Mouse (Mus musculus): ENCODE data around the gene Rad52.

The Rad52 gene

GRCm38 (mm10) chr6:119902204-119903080, at the start of gene Rad52:
Rad52 (plus strand) TSS chr6:119902698.
- peak; percentile 93 for DNase-seq (ENCODE audit: low spot score)

- peak; percentile 73 for DNase-seq (ENCODE audit: low spot score)
Observed at GRCm38 (mm10) chr6:119854156-119854555, 48.3 kb upstream of the Rad52 start.

- DNase-seq (ENCODE audit: low spot score), result no peak
Observed at GRCm38 (mm10) chr6:119855471-119855870, 47.0 kb upstream of the Rad52 start.

GRCm38 (mm10) chr6:119860236-119860635, 42.3 kb upstream of the Rad52 start:
- no peak for DNase-seq (ENCODE audit: low spot score)

GRCm38 (mm10) chr6:119861519-119861918, 41.0 kb upstream of the Rad52 start:
- peak; percentile 36 for DNase-seq (ENCODE audit: low spot score)

DNA sequence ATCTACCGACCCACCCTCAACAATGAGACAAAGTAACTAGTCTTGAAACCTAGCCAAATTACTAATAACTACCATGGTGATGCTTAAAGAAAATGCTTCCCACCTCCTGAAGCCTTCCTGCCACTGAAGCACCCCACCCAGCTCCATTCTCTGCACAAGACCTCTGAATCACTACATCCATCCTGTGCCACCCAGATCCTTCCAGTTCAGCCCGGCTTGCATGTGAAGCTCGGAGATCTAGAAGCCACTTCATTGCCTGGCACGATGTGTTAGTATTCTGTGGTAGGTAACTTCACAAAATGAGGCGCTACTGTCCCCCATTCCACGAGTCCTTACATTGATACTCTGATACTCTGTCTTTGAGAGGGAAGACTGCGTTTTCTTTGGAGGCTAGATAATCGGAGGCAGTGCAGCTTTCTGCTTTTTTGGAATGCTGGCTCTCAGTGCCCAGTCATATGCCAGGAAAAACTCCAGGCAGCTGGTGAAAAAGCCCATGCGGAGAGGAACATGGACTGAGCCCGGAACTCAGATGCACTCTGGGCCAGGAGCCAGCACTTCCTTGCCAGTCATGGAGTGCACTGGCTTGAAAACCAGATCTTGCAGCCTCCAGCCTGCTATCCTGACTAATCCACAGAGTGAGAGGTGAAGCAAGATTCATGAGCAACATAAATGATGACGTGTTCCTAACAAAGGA, 38.0 kb upstream of the Rad52 start:
- DNase-seq (ENCODE audit: low spot score), result no peak

DNA sequence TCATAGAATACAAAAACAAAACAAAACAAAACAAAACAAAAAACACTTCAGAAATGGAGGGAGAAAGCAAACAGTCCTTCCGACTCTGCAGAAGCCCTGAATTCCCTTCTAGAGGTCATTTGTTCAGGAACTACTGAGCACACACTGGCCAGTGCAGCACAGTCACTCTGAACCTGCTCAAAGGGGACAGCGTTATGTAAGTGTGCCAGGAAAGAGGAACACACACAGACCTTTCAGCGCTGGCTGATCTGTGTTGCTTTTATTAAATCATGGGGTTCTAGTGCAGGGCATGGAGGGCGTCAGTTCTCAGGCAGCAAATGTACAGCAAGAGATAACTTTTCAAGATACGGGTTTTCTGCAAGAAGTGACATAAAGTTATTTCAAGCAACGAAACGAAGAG, 19.3 kb upstream of the Rad52 start:
- no peak for DNase-seq (ENCODE audit: low spot score)

- DNase-seq (ENCODE audit: low spot score), result no peak
Observed at GRCm38 (mm10) chr6:119892711-119893110, 9.8 kb upstream of the Rad52 start.

DNA sequence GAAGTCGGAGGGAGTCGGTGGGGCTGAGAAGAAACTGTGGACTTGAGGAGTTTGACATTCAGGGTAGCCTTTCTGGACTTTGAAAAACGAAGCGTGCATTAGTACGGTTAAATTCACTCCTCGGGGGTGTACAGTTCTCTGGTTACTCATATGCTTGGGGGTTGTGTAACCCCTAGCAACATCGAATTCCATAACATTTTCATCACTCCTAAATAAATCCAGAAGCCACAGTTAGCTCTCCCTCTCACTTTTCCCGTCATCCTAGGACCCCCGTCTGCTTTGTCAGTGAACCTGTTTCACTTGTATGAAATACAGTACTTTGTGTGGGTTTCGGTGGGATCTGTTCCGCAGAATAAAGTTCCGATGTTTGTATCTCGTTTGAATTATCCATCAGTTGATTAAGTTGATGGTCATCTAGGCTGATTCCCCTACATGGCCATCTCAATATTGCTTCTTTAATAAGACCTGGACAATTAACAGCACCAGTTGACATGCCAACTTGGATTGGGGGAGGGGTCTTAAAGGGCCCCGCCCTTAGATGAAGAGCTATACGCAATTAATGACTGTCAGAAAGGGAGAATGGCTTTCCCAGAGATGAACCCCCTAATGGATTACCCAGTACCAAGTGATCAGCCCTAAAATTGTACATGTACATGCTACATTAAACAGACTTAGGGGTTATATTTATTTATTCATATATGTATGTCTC, 737 bp downstream of the Rad52 start:
- DNase-seq (ENCODE audit: low spot score), result no peak

DNA sequence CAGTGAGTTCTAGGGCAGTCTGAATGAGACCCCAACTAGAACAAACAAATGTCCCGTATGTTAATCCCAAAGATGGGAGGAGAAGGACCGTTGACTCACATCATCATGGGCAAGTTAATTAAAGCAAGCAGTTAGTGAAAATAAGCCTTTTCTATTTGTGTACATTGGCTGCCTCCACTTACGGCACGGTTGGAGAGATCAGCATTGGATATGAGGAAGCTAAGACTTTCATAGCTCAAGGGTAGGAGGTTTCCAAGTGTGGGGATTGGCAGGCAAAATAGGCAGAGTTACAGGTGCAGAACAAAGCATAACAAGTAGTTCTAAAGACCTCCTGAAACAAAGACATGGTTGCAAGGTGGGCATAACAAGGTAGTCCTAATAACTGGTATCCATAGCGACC, 3.0 kb downstream of the Rad52 start:
- no peak for DNase-seq (ENCODE audit: low spot score)

- DNase-seq (ENCODE audit: low spot score), result no peak
Observed at GRCm38 (mm10) chr6:119912046-119912445, 9.5 kb downstream of the Rad52 start.

GRCm38 (mm10) chr6:119915710-119916109, 13.2 kb downstream of the Rad52 start:
- no peak for DNase-seq (ENCODE audit: low spot score)

DNA sequence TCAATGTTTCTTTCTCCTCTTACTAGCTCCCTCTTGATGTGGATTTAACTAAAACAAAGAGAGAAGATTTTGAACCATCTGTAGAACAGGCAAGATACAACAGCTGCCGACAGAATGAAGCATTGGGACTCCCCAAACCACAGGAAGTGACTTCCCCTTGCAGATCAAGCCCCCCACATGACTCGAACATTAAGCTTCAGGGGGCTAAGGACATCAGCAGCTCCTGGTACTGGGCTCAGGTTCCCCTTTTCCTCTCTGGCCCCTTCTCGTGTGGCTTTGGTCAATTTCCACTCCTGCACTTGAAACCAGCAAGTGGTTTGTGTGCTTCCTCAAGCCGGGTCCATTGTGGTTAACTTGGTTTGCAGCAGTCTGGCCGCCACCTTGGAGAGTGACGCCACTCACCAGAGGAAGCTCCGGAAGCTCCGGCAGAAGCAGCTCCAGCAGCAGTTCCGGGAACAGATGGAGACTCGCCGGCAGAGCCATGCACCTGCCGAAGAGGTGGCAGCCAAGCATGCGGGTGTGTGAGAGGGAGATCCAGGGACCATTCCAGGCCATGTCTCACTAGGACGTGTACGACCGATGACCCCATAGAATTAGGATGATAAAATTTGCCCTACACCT, 16.2 kb downstream of the Rad52 start:
- DNase-seq (ENCODE audit: low spot score), result no peak

DNA sequence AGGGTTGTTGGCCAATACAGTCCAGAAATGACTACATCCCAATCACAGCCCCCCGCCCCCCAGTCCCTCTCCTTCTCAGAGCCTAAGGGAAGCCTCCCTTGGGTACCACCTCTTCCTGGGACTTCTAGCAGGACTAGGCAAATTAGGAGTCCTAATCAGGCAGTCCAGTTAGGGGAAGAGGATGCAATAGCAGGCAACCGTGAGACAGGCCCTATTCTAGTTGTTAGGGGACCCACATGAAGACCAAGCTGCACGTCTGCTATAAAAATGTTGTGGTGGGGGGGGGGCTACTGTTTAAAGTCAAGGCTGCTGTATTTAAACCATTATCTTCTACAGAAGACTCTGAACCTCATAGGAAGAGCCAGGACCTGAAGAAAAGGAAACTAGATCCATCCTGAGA, 19.6 kb downstream of the Rad52 start:
- no peak for DNase-seq (ENCODE audit: low spot score)

- no peak for DNase-seq (ENCODE audit: low spot score)
Observed at GRCm38 (mm10) chr6:119922544-119922943, 20.0 kb downstream of the Rad52 start.

DNA sequence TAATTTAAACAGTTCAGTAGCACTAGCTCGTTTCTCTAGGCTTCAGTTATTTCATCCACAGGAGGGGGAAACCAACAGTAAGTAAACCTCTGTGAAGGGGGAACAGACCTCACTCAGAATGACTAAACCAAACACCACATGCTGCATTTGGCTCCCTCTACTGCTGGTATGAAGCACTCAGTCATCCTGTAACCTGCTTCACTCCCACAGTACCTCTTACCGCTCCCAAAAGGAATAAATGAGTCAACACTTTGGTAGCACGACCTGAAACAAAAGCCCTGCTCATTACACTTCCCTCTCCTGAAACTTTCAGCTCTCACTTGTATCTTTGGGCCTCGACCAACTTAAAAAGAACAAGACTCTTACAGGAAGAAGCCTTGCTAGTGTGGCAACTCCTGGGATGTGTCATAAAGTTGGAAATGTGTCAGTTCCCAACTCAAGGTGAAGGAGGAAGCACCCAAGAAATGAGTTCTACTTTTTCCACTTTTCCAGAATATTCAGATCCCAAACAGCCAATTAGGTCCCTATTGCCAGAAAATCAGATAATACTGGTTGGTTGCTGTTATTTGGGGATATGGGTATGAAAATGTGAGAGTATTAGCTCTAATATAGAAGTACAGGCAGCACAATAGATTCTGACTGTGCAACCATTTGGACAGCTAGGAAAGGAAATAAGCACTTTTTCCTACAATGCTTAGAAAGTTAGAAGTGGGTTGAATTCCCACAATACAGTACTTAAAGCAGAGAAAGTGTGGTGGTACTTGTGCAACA, 21.9 kb downstream of the Rad52 start:
- DNase-seq (ENCODE audit: low spot score), result no peak

Data from yolk sac, embryonic 10.5 days (tissue).